Mouse (Mus musculus) CD8-positive naive resting alpha-beta T cell, adult 57 days (primary cell): ENCODE data around the gene Pramel7. TPM values are rescaled to one million over a fixed set of nuclear protein-coding genes. Genes with fewer than 3 reads are reported as not detected.

ENCODE experiments used
- total RNA-seq: library from RNA; stranded (reverse); gene quantifications from one replicate; pipeline ENCODE4 v1.2.4, GENCODE M21; 2023

The Pramel7 gene
- not detected for total RNA-seq

DNA sequence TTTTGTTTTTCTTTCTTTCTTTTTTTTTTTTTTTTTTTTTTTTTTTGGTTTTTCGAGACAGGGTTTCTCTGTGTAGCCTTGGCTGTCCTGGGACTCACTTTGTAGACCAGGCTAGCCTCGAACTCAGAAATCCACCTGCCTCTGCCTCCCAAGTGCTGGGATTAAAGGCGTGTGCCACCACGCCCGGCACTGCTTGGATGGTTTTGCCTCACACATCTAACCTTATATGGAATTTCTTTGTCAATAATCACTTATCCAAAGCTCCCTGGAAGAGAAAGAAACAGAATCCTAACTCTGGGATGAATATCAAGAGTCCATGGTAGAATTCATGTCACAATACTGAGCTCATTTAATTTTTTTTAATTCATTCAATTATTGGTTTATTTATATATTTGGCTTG, at the start of gene Pramel7:
TSS of gene Pramel7 (minus strand) at position 101 of the 400 bp plus-strand sequence.

DNA sequence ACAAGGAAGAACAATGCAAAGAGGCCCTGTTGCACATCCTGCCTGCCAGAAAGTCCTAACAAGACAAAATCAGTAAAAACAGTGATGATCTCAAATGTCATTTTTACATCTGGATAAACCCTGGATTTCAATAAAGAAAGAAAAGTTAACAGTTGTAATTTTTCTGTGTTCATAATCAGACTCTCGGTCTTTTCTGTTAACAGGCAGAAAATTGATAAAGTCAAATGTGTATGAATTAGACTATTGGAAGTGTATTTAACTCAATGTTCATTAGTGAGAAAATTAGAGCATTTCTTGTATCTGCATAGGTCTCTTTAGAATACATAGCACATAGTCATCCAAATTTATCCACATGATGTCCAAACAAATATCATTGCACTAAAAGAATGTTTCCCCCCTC, 48.5 kb upstream of the Pramel7 start, which contains the start of gene Olfr1128:
TSS of gene Olfr1128 (minus strand) at position 101 of the 400 bp plus-strand sequence.

DNA sequence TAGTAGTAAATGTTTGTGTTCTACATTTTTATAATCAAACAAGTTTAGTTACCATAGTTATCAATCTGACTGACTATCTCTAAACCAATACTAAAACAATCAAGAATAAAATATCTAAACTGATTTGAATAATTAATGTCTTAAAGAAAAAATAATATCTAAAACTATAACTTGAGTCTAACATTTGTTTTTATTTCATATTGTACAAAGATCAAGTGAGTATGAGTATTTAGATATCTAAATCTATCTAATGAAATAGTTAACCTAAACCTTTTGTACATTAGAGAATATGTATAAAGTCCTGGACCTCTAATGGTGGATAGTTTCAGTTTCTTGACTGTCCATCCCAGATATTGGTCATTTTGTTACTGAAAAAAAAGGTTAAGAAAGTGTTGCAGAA, 34.6 kb upstream of the Pramel7 start, which contains the start of gene Olfr153:
TSS of gene Olfr153 (plus strand) at position 301 of the 400 bp plus-strand sequence.

DNA sequence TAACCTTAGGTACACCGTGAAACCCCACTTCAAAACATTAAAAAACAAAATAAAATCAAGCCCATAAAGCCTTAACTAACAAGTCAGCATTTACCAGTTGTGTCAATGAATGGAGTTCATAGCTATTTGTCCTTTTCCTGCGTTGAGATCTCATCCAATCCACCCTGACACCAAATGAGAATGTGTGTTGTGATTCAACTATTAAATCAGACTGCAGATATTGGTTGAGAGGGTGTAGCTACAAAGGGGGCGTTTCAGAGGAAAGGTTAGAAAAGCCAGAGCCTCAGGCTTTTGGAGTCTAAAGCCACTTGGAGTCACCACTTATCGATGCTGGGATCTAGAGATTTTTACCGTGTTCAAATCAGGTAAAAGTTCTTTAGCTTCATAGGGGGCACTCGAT, 9.4 kb upstream of the Pramel7 start, which contains the start of gene Pramel6:
TSS of gene Pramel6 (plus strand) at position 301 of the 400 bp plus-strand sequence.

DNA sequence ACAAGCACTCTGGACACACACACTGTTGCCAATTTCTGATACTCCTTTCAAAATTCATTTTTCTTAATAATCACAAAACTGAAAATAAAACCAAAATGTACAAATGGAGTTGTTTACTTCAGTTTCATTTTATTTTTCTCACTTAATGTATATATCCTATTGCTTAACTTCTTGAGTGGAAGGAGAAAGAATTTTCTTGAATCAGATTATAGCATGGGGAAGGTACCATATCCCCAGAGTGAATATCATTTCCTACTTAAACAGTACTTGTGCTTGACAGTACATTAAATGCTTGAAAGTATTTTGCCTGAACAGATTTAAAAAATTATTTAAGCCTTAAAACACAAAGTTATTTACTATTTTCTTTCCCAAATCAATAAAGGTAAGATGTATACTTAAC, 43.2 kb downstream of the Pramel7 start, which contains the start of gene Olfr1126:
TSS of gene Olfr1126 (plus strand) at position 301 of the 400 bp plus-strand sequence.

Other genes with a start within 250 kb of the Pramel7 start
- not detected for gene Olfr1115, start 249.1 kb downstream of the Pramel7 start, total RNA-seq
- gene Olfr1116, start 229.6 kb downstream of the Pramel7 start, total RNA-seq, result not detected
- not detected for gene Olfr1118, start 189.5 kb downstream of the Pramel7 start, total RNA-seq
- not detected for gene Olfr1120, start 142.3 kb downstream of the Pramel7 start, total RNA-seq
- not detected for gene Olfr1121, start 127.2 kb downstream of the Pramel7 start, total RNA-seq
- gene Olfr1122, start 111.2 kb downstream of the Pramel7 start, total RNA-seq, result not detected
- gene Olfr1123, start 80.5 kb downstream of the Pramel7 start, total RNA-seq, result not detected
- not detected for gene Olfr1124, start 66.8 kb downstream of the Pramel7 start, total RNA-seq
- not detected for gene Olfr1126, start 43.1 kb downstream of the Pramel7 start, total RNA-seq
- not detected for gene Pramel6, start 9.5 kb upstream of the Pramel7 start, total RNA-seq
- gene Olfr153, start 34.7 kb upstream of the Pramel7 start, total RNA-seq, result not detected
- gene Olfr1128, start 48.4 kb upstream of the Pramel7 start, total RNA-seq, result not detected
- gene Olfr1129, start 76.8 kb upstream of the Pramel7 start, total RNA-seq, result not detected
- not detected for gene Olfr1130, start 109.1 kb upstream of the Pramel7 start, total RNA-seq
- gene Olfr1131, start 130.0 kb upstream of the Pramel7 start, total RNA-seq, result not detected
- not detected for gene Olfr1132, start 140.4 kb upstream of the Pramel7 start, total RNA-seq
- gene Olfr1133, start 150.3 kb upstream of the Pramel7 start, total RNA-seq, result not detected
- not detected for gene Olfr1134, start 161.4 kb upstream of the Pramel7 start, total RNA-seq
- not detected for gene Olfr1135, start 176.6 kb upstream of the Pramel7 start, total RNA-seq
- gene Olfr1136, start 196.9 kb upstream of the Pramel7 start, total RNA-seq, result not detected
- gene Olfr1137, start 216.1 kb upstream of the Pramel7 start, total RNA-seq, result not detected
- not detected for gene Olfr1138, start 242.9 kb upstream of the Pramel7 start, total RNA-seq
- gene Olfr1140, start 246.7 kb upstream of the Pramel7 start, total RNA-seq, result not detected